Mouse (Mus musculus) lung, postnatal 36 days (tissue): ENCODE data around the gene Dnm3.

ENCODE experiments used
- DNase-seq: peaks from one replicate; pipeline ENCODE4 v3.0.0; 2022; ENCODE audit warnings: mixed read lengths

Dnm3 gene

DNA sequence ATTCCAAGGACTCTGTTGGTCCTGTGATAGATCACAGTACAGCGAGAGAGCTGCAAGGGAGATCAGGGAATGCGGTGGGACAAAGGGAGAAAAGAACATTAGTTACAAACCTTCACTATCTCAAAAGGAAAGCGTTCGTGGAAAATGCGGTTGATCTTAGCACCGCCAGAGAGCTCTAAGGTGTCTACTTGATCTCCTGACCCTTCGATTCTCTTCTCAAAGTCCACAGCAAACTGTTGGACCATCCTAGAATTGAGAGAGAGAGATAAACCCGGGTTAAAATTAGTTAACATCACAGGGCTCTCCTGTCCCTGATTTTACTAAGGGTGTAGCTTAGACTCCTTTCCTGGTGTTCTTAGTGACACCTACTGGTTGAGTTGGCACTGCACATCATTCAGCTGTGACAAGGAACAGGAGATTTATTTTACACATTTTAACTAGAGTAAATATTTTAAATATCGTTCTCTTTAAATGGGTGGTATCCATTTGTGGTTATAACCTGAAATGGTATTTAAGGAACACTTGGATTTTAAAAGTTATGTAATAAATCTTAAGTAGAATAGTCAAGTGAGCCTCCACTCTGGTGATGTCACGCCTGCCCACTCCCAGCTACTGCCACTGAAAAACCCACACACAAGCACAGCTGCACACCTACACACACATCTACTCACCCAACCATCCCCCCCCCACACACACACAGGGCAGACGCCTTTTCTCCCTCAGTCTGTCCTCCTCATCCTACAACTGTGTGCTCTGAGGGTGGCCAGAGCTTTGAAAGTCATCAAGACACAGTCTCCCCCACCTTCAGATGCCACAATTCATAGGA lies 164.2 kb downstream of the Dnm3 start:
- peak; percentile 67 for DNase-seq

DNA sequence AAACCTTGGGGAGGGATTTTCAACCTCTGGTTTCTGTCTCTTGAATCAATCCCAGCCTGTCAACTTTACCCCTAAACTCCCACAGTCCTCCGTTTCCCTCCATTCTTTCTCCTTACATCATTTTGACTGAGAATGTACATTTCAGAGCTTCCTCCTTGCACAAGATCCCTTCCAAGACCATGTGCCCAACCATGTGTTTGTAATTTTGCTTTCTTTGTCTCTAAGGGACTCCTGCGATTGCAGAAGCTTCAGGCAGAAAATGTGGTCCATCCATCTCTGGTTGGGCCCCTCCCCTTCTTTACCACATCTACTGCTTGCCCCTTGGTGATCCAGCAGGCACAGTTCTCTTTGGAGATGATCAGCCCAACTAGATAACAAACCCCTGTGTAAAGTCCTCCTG lies 165.2 kb downstream of the Dnm3 start:
- DNase-seq, result no peak

DNA sequence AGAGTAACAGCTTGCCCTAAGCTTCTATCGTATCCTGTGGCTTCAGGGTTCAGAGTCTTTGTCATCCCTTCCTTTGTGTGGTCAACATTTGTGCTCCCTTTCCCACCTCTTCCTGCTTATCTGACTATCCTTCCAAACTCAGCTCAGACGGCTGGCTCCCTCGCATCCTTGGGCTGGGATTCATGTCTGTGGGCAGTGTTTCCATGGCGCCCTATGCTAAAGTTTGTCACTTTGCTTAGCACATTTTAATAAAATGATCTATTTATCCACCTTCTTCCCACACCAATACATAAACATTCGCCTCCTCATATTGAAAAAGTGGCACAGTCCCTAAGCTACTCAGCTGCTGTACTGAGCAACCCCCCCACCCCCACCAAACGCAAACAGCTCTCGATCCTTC lies 165.7 kb downstream of the Dnm3 start:
- no peak for DNase-seq

DNA sequence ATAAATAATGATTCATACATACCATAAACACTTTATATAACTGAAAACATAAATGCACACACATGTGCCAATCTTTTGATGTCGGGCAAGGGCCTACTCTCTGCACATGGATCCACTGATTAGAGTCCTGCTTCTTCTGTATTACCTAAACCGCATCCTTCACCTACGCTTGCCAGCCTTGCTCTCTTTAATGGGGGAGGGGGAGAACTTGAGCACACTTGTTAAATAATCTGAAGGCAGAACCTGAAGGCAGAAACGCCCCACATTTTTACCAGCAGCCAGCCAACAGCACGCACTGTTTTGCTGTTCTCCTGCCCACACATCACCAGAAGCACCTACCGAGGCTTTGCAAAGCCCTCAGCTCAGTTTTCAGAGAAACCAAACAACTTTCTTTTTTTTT lies 172.6 kb downstream of the Dnm3 start:
- no peak for DNase-seq

DNA sequence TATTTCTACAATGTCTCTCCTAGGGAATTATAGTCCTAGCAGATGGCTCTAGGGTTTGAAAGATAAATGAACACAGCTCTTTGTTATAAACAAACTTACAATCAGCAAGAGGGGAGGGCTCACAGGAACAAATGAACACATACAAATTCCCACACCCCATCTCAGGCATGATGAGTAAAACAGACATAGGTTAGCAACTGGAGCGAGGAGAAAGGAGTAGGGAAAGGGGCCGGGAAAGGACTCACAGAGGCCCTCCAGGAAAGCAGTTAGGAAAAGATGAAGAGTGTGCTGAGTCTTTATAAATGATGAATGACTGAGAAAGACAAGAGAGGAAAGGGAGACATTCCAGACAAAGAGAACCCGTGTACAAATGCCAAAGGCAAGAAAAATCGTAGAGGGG lies 175.4 kb downstream of the Dnm3 start:
- no peak for DNase-seq

DNA sequence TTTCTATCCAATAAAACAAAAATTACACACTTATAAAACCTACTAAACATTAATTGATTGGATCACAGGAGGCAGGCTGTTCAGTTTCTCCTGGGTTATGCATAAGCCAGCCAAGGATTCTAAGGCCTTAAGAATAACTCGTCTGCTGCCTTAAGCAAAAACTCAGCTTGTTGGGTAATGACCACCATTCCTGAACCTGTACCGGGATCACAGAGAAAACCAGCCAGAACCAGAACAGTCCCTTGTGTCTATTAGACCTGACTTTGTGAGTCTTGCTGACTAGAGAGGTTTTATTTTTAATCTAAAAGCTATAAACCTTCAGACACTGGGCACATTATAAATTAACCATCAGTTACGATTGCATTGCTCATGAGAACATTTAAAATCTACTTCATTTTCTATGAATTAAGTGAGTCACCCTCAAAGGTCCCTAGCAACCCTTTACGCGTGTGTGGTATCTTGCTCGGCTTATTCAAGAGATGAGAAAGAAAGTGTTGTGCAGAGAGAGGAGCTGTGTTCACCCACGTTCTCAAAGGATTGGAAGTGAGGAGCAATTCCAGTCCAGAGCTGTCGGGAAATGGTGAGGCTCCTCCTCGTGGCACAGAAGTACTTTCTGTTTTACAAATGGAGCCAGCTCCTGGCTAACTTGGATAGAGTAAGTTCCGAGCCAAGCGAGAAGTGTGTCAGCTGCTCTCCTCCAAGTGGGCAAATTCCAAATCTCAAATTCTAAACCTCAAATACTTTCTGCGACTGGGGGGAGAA lies 178.1 kb downstream of the Dnm3 start:
- peak; percentile 62 for DNase-seq

DNA sequence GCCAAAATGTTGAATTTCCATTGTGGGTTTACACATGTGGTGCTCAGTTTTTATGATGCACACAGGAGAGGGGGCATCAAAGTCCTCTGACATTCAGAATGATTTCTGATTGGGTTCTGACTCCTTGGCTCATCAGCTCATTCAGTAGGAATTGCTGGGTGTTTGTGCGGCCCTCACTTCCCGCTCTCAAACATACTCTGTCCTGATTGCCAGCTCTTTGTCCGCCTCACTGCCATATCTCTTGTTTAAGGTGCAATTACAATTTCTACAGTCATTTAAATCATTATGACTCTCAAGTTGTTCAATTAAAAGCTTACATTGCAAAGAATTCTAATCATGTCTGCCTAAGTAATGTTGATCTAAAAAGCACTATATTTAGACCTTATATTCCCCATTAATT lies 179.3 kb downstream of the Dnm3 start:
- DNase-seq, result no peak

DNA sequence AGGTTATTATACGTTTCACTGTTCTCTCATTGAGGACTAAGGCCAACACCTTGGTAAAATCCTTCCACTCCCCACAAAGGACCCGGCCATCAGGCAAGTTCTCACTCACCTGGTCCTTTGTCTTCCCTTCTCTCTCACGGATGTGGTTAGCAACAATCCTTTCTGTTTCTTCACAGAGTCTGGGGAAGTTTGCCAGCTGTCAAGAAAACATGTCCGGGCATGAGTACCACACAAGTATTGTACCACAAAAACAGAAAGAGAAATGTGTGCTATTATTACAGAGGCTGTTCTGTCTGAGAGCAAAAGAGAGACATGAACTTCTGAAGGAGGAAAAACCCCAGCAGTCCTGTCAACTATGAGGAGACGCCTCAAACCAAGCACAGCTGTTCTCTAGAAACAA lies 182.4 kb downstream of the Dnm3 start:
- peak; percentile 40 for DNase-seq

DNA sequence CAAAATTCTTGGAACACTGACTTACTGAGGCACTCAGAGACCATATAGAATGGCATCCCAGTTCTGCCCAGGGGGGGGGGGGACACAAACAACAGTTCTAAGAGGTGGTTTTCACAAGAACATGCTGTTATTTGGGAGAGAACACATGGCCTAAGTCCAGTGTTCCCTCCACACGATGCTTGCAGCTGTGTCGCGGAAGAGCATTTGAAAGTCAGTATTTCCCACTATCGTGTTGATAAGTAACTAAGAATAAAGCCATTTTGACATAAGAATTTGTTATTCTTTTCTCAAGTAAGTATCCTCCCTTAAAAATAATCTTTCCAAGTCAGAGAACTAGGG lies 183.3 kb downstream of the Dnm3 start:
- peak; percentile 10 for DNase-seq

DNA sequence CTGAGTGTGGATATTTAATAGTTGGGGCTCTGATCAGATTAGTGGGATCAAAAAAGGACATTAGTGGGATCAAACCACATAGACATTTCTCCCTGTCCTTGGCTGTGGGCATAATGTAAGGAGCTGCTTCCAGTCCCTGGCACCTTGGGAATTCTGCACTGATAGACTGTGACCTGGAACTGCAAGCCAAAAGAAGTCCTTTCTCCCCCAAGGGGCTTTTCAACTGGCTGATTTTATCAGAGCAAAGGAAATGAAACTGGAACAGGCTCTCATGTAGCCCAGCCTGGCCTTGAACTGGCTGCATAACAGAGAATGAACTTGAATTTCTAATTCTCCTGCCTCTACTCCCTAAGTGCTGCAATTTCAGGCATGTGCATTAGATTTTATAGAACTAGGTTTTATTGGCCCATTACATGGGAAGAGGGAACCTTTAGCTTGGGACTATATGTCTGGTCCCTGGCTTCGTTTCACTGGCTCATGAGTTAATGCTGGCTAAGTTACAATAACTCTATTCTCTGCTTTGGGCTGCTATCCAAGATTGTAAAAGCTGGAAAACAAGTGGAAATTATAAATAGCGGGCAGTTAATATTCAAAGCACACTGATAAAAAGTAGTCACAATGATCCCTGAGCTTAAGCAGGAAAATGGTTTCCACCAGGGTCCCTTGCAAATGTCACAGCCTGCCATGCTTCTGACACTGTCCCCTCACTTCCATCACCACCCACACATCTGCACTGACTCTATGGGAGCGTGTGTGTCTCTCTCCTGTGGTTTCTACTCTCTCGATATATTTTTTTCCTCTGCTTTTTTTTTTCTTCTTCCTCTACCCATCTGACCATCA lies 183.9 kb downstream of the Dnm3 start:
- no peak for DNase-seq

DNA sequence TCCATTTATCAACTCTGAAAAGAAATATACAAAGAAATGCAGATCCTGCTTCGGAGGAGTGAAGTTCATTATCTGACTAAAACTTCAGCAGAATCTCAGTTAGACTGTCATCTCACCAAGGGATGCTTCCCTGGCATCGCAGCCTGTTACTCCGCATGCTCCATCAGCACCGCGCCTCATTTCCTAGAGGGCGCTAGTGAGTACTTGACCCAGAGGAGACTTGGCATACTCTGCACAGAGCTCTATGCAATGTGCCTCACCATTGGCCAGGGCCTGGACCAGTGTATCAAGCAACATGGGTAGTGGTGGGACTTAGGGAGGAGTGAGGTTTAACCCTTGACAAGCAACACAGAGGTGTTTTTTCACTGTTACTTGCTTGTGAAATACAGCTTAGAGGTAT lies 190.9 kb downstream of the Dnm3 start:
- peak; percentile 30 for DNase-seq

DNA sequence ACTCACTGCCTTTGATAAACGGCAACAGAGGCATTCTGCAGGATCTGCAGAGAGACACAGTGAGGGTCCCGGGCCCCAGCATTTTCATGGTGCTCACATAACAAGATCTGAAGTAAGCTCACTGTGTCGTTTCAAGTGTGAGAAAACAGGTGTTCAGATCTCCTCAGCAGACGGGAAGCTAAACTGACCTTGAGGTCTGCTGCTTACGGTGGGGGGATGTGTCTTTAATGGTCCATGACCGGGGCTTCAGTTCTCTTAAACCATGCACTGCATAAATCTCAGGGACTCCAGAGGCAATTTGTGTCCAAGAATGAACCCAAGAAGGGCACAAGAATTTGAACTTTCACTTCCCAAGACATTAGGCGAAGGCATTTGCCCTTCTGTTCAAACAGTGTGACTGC lies 195.9 kb downstream of the Dnm3 start:
- peak; percentile 13 for DNase-seq

DNA sequence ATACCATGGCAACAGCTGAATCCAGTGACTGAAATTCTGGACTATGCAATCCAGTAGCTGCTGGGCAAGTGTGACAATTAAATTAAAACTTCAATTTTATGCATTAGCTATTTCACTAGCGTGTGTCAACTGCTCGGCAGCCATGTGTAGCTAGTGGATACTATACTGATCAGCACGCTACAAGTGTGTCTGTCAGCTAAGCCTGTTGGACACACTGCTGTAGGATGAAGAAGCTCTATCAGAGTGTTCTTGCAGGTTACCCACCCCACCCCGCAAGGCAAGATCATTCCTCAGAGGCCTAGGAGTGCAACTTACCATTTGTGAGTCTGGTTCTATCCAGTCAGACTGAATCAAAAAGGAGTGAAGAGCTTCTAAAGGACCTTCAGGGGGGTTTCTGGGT lies 197.8 kb downstream of the Dnm3 start:
- DNase-seq, result no peak

DNA sequence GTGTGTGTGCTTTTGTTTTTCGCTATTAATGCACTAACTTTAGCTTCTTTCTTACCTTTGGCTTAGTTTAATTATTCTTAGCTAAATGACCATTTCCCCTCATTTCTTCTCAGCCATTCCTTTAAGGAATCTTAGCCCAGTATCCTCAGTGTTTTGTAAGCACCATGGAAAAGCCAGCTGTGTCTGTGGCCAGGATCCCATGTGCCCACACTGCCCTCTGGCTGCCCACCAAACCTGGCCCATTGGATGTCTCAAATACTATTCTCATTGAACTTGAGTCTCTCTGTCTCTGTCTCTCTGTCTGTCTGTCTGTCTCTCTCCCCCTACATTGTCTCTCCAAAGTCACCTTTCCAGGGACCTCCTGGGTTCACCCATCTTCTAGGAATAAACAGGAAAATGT lies 201.8 kb downstream of the Dnm3 start:
- DNase-seq, result peak; percentile 58

DNA sequence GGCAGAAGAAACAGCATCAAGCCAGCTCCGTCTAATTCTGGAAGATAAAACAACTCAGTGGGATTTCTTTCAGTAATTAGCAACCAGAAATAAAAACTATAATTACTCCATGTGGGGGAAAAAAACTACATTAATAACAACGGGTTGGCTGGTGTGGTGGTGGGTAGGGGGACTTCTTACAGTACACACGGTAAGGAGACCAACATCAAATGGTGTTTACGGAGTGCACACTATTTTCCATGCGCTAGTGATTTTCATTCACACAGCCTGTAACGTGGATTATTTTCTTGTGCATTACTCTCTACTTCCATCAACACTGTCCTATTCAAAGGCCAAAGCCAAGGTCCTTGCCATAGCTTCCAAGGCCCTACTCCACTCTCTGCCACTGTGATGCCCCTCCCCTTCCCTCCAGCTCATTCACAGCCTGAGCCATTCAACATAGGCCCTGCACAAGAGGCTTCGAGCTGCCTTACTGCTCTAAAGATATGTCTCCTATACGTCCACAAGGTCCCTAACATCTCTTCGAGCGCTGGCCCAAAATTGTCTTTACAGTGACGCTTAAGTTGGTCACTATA lies 203.1 kb downstream of the Dnm3 start:
- no peak for DNase-seq

DNA sequence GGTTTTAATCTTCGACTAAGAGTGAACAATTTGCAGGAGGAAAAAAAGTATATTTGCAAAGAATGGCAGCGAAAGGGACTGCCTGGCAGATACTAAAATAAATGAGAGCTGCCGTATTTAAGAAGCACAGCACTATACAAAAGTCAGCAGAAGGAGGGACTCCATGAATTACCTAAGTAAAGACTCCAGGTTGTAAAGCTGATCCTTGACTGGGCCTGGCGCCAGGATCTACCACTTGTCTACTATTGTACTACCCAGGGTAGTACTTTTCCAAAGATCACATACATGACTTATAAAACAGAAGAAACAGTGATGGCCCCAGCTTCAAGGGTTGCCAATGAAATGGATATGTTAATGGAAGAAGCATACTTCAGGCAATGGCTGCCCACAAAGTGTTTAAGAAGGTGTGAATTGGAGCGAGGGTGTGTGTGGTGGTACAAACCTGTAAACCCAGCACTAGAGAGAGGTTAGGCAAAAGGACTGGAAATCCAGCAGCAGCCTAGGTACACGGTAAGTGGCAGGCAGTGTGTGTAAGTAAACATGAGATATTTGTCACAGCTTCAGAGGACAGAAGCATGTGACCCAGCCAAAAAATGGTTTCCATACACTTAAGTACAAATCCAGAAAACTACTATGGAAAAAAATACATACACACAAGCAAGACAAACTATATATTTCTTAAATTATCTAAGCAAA lies 220.8 kb downstream of the Dnm3 start:
- peak; percentile 53 for DNase-seq

DNA sequence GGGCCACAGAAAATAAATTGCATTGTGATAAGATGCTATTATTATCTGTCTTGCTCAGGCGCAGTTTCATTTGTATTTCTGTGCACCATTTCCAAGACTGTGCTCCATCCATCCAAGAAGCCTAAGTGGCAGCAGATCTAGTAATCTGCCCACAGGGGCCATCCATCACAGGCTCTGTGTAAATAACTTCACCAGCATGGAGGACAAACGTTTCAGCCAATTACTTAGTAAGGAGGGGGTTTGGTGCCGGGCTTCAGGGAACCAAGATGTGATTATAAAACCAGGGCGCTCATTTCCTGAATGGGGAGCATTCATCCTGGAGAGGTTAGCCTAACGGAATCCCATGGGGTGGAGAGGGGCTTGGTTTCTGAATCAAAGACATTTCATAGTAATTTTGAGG lies 222.9 kb downstream of the Dnm3 start:
- DNase-seq, result no peak

DNA sequence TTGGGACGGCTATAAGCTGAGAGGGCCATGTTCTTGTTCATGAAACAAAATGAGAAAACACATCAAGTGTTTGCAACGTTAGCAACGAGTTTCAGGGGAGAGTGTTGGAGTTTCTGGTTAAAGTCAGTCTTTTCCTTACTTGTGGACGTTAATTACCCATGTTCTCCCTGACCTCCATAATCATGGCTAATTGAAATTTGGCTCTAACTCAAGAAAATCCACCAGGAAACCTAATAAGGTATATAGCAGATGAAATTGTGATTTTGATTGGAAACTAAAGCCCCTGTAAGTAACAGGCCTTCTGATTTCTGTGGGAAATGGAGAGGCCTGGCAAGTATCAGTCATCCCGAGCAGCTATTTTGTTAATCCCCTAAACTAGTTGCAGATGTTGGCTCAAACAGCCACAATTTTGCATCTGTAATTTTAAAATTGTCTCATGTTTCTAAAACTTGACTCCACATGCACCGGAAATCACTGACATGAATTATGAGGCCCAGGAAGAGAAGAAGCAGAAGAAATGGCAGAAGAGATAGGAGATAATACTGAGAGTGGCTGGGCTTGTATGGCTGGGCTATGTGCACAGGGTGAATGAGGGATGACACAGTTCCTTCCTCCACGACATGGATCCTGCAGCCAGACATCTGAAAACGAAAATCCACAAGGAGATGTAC lies 223.7 kb downstream of the Dnm3 start:
- DNase-seq, result no peak

DNA sequence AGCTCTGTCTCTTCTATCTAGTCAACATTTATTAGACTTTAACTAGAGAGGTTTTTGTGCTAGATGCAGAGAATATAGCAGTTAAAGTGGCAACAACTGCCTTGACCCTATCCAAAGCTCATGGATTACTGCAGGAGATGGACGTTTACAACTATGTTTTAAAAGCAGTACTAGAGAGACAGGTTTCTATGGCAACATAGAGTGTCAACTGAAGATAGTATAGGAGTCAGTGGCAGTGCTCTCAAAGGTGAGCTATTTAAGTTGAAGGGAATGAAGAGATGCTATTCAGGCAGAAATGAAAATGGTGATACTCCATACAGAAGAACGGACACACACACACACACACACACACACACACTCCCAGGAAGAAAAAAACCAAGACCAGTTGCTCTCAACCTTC lies 225.0 kb downstream of the Dnm3 start:
- no peak for DNase-seq

DNA sequence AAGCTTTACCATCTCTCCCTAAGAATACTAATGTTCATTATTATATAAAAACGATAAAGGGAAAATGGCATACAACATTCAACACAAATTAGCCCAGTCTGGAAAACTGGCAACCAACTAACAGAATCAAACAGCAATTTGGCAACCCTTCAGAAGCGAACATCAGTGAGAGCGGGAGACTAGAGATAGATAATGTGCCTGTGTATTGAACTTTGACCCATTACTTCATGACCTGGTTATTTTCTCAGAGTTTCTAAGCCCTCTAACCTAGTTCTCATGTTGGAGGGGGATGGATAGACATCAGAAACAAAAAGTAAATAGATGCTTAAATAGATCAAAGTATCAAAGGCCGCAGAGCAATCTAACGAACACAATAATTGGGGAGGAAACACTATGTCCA lies 230.6 kb downstream of the Dnm3 start:
- DNase-seq, result no peak

DNA sequence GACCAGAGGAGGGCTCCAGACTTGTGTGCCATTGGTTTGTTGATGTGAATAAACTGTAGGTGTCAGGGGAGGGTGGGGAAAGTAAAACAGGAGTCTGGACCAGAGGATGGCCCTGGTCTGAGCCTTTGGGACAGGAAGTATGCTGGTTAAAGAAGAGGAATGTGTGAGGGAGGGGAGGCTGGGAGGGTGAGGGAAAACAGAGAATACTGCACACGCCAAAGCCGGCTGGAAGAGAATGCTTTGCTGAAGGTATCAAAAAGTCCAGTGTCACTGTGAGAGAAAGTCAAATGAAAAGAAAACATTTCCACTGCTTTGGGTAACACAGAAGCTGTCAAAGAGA lies 234.2 kb downstream of the Dnm3 start:
- no peak for DNase-seq

DNA sequence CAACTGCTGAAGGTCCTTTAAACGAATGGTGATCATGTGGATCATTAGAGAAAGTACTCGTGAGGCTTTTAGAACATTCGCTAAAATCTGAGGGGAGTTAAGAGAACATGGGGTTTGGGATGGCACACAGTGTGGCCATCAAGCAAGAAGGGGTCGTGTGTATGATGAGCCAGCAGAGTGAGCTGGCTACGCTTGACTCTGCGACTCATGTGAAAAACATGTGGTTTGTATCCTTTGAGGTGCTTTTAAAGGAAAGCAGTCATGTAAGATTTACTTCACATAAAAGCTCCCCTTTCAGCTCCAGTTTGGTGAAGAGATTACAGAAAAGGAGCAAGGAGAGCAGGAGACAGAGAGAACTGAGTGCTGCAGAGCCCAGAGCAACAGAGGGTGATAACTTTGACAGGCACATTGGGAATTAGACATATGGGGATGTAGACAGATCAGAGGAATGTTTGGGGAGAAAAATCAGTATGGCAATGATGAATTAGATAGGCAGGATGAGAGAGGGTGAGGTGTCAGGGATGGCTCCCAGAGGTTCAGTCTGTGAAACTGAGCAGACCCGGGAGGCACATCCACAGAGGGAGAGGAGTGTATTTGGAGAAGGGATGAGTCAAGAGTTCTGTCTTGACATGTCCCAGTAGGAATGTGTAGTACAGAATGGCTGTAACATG lies 234.7 kb downstream of the Dnm3 start:
- no peak for DNase-seq
